Mouse (Mus musculus): ENCODE measurements around the gene Gm21954. TPM values are rescaled to one million over a fixed set of nuclear protein-coding genes. Genes with fewer than 3 reads are reported as not detected.
A peak's percentile ranks its signal among the peaks of the same experiment; 100 is the strongest.

The Gm21954 gene
- polyA plus RNA-seq, 1 experiment from 2014 or later = not detected

- no peaks in the 10 kb centered on the region for H3K9me3 ChIP-seq (ENCODE audit: control insufficient read depth, low read length)
- 0 out of 2 replicates have a peak, but pooled peaks cover 2% of the 10 kb centered on the region for H3K4me1 ChIP-seq (ENCODE audit: control insufficient read depth, insufficient read depth, low read length)
- peak overlapping the region; percentile 33; the same call in 1 of the 2 replicates for H3K27ac ChIP-seq (ENCODE audit: low read length)
- no peak overlapping the region for H3K4me3 ChIP-seq (ENCODE audit: low read length)
- H3K4me2 ChIP-seq (ENCODE audit: low read depth, low read length) = no peak overlapping the region
- peak; percentile 80 for ATAC-seq
- 55% methylated on average over 4 of the region's 4 CpGs for WGBS
- no peaks in the 10 kb centered on the region for H3K36me3 ChIP-seq (ENCODE audit: control insufficient read depth, insufficient read depth, low read length)
- H3K27me3 ChIP-seq (replicated peaks; ENCODE audit: control insufficient read depth, insufficient read depth, low read length) = no peaks in the 10 kb centered on the region
- no peak overlapping the region for H3K9ac ChIP-seq (ENCODE audit: low read depth, low read length)
Measured at GRCm38 (mm10) chr3:55495866-55496265, 23.9 kb upstream of the Gm21954 start.

DNA sequence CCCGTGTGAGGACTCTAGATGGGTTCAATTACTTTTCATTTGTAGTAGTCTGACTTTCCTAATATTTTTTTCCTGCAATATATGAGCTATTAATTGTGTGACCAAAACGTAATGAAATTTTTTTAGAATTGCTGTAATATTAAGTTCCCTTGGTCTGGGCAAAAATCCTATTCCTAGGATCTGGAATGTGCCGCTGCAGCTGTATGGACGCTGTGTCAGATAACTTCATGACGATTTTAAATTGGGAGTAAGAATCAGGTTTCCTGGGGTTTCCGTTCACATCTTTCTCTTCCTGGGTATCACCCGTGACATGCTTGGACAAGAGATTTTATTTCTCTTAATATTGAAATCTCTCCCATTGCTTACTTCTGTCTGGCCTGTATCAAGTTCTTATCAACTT is 23.2 kb upstream of the Gm21954 start:
- Histone ChIP-seq H3K27ac (ENCODE audit: low read length) (no peak overlapping the region), H3K9me3 (ENCODE audit: control insufficient read depth, low read length) (no peaks in the 10 kb centered on the region), H3K4me1 (ENCODE audit: control insufficient read depth, insufficient read depth, low read length) (0 out of 2 replicates have a peak, but pooled peaks cover 2% of the 10 kb centered on the region), H3K36me3 (ENCODE audit: control insufficient read depth, insufficient read depth, low read length) (no peaks in the 10 kb centered on the region), H3K4me3 (ENCODE audit: low read length) (no peak overlapping the region), H3K27me3 (replicated peaks; ENCODE audit: control insufficient read depth, insufficient read depth, low read length) (no peaks in the 10 kb centered on the region), H3K9ac (ENCODE audit: low read depth, low read length) (no peak overlapping the region), H3K4me2 (ENCODE audit: low read depth, low read length) (no peak overlapping the region)
- ATAC-seq = no peak
- 86% methylated on average over 7 of the region's 7 CpGs for WGBS

- 0 out of 2 replicates have a peak, but pooled peaks cover 2% of the 10 kb centered on the region for H3K4me1 ChIP-seq (ENCODE audit: control insufficient read depth, insufficient read depth, low read length)
- WGBS = 46% methylated on average over 4 of the region's 4 CpGs
Measured at GRCm38 (mm10) chr3:55494348-55494747, 22.3 kb upstream of the Gm21954 start.

DNA sequence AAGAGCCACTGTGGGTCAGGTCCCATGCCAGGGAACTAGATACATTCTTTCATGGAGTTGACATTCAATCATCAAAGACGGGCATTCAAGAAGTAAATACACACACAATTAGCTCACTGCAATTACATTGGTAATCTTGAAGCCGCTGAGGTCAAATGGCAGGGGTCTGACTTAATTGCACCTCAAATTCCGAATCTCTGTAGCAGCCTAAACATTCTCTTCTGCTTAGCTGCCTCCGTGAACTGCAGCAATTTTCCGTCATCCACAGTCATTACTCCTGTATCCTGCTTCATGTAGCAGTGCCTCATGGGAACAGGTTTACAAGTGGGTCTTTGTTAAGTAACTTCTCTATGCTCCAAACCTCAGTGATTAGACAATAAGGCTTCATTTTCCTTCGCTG is 20.0 kb upstream of the Gm21954 start:
- no peak overlapping the region for H3K27ac ChIP-seq (ENCODE audit: low read length)
- H3K4me1 ChIP-seq (ENCODE audit: control insufficient read depth, insufficient read depth, low read length) = 0 out of 2 replicates have a peak, but pooled peaks cover 2% of the 10 kb centered on the region
- no peak overlapping the region for H3K4me3 ChIP-seq (ENCODE audit: low read length)
- no peak overlapping the region for H3K9ac ChIP-seq (ENCODE audit: low read depth, low read length)
- no peaks in the 10 kb centered on the region for H3K27me3 ChIP-seq (replicated peaks; ENCODE audit: control insufficient read depth, insufficient read depth, low read length)
- no peak for ATAC-seq
- 29% methylated on average over 6 of the region's 6 CpGs for WGBS
- H3K36me3 ChIP-seq (ENCODE audit: control insufficient read depth, insufficient read depth, low read length) = no peaks in the 10 kb centered on the region
- no peak overlapping the region for H3K4me2 ChIP-seq (ENCODE audit: low read depth, low read length)
- no peaks in the 10 kb centered on the region for H3K9me3 ChIP-seq (ENCODE audit: control insufficient read depth, low read length)

More at GRCm38 (mm10) chr3:55494348-55494747, 22.3 kb upstream of the Gm21954 start:
- H3K4me2 ChIP-seq (ENCODE audit: low read depth, low read length) = no peak overlapping the region
- no peak overlapping the region for H3K27ac ChIP-seq (ENCODE audit: low read length)
- no peaks in the 10 kb centered on the region for H3K9me3 ChIP-seq (ENCODE audit: control insufficient read depth, low read length)
- no peaks in the 10 kb centered on the region for H3K36me3 ChIP-seq (ENCODE audit: control insufficient read depth, insufficient read depth, low read length)
- H3K4me3 ChIP-seq (ENCODE audit: low read length) = no peak overlapping the region
- no peak overlapping the region for H3K9ac ChIP-seq (ENCODE audit: low read depth, low read length)
- ATAC-seq = no peak
- H3K27me3 ChIP-seq (replicated peaks; ENCODE audit: control insufficient read depth, insufficient read depth, low read length) = no peaks in the 10 kb centered on the region

DNA sequence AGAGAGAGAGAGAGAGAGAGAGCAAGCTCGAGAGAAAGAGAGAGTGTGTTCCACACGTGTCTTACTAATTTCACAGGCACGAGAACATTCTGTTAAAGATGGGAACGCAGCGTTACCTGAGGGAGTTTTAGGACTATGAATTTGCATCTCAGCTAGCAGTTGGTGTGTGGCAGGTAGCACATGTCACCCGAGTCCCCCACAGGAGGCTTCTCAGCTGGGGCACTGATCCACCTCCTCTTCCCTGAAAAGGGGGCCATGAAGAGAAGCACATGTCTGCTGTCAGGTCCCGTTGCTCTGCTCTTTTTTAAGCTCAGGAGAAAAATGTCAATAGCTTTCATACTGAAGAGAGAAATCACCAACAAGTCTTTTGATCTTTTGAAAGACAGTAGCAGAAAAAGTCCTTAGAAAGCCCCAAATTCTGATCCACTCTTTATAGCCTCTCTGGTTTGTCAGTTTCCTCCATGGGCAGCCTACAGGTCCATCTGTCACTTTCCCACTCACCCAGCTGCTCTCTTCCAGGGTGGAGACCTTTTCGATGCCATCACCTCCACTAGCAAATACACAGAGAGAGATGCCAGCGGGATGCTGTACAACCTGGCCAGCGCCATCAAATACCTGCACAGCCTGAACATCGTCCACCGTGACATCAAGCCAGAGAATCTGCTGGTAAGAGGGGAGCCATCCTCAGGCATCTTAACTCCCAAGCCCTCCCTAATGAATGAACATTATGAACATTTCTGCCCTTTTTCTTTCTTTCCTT is 17.4 kb upstream of the Gm21954 start:
- H3K4me3 ChIP-seq (ENCODE audit: low read length) = no peak overlapping the region
- H3K9me3 ChIP-seq (ENCODE audit: control insufficient read depth, low read length) = no peaks in the 10 kb centered on the region
- no peak overlapping the region for H3K27ac ChIP-seq (ENCODE audit: low read length)
- H3K4me1 ChIP-seq (ENCODE audit: control insufficient read depth, insufficient read depth, low read length) = no peaks in the 10 kb centered on the region
- no peak overlapping the region for H3K9ac ChIP-seq (ENCODE audit: low read depth, low read length)
- no peak for ATAC-seq
- no peaks in the 10 kb centered on the region for H3K27me3 ChIP-seq (replicated peaks; ENCODE audit: control insufficient read depth, insufficient read depth, low read length)
- 70% methylated on average over 12 of the region's 12 CpGs for WGBS
- H3K4me2 ChIP-seq (ENCODE audit: low read depth, low read length) = no peak overlapping the region
- no peaks in the 10 kb centered on the region for H3K36me3 ChIP-seq (ENCODE audit: control insufficient read depth, insufficient read depth, low read length)

DNA sequence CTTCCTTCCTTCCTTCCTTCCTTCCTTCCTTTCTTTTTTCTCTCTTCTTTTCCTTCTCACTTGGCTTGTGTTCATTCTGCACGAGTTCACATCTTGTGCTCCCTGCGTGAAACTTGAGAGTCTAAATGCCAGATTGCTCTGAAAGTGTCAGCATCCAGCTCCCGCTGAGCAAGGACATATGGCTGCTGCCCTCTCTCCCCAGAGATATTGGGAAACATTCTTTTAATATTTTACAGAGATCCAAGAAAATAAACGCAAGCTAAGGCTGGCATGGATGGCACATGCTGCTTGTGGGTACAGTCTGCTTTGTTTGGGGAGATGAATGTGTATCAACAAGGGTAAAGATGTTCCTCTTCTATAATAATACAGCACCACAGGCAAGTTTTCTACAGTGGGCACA is 11.3 kb upstream of the Gm21954 start:
- no peak overlapping the region for H3K4me3 ChIP-seq (ENCODE audit: low read length)

GRCm38 (mm10) chr3:55481140-55481539 is 9.1 kb upstream of the Gm21954 start:
- no peaks in the 10 kb centered on the region for H3K4me1 ChIP-seq (ENCODE audit: control insufficient read depth, insufficient read depth, low read length)
- no peak for ATAC-seq
- H3K4me2 ChIP-seq (ENCODE audit: low read depth, low read length) = no peak overlapping the region
- WGBS = 63% methylated on average over 1 of the region's 1 CpGs
- H3K27ac ChIP-seq (ENCODE audit: low read length) = no peak overlapping the region
- H3K27me3 ChIP-seq (replicated peaks; ENCODE audit: control insufficient read depth, insufficient read depth, low read length) = no peaks in the 10 kb centered on the region
- H3K9ac ChIP-seq (ENCODE audit: low read depth, low read length) = no peak overlapping the region
- H3K9me3 ChIP-seq (ENCODE audit: control insufficient read depth, low read length) = no peaks in the 10 kb centered on the region
- no peak overlapping the region for H3K4me3 ChIP-seq (ENCODE audit: low read length)
- no peaks in the 10 kb centered on the region for H3K36me3 ChIP-seq (ENCODE audit: control insufficient read depth, insufficient read depth, low read length)

More for the DNA sequence above, 11.3 kb upstream of the Gm21954 start:
- Histone ChIP-seq H3K27ac (ENCODE audit: low read length) (no peak overlapping the region), H3K4me2 (ENCODE audit: low read depth, low read length) (no peak overlapping the region), H3K9ac (ENCODE audit: low read depth, low read length) (no peak overlapping the region), H3K9me3 (ENCODE audit: control insufficient read depth, low read length) (no peaks in the 10 kb centered on the region), H3K27me3 (replicated peaks; ENCODE audit: control insufficient read depth, insufficient read depth, low read length) (no peaks in the 10 kb centered on the region), H3K36me3 (ENCODE audit: control insufficient read depth, insufficient read depth, low read length) (no peaks in the 10 kb centered on the region), H3K4me1 (ENCODE audit: control insufficient read depth, insufficient read depth, low read length) (no peaks in the 10 kb centered on the region)
- ATAC-seq = no peak
- WGBS = 58% methylated on average over 4 of the region's 4 CpGs

DNA sequence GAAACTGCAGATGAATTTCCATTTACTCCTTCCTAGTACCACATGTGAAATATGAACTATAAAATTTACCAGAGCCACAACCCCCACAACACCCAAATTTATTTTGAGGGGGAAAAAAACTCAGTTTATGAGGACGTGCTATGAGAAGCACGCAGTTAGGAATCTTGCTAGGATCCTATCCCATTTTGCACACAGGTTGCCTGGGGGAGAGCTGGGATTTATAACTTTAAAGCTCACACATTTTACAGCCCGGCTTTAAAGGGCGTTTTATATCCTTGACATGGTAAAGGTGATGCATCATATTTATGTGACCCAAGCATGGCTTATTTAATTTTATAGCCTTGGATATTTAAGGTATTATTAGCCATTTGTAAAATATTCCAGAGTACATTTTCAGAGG is 7.3 kb upstream of the Gm21954 start:
- Histone ChIP-seq H3K9me3 (ENCODE audit: control insufficient read depth, low read length) (no peaks in the 10 kb centered on the region), H3K27me3 (replicated peaks; ENCODE audit: control insufficient read depth, insufficient read depth, low read length) (no peaks in the 10 kb centered on the region), H3K36me3 (ENCODE audit: control insufficient read depth, insufficient read depth, low read length) (no peaks in the 10 kb centered on the region), H3K4me1 (ENCODE audit: control insufficient read depth, insufficient read depth, low read length) (no peaks in the 10 kb centered on the region), H3K9ac (ENCODE audit: low read depth, low read length) (no peak overlapping the region), H3K4me2 (ENCODE audit: low read depth, low read length) (no peak overlapping the region), H3K4me3 (ENCODE audit: low read length) (no peak overlapping the region), H3K27ac (ENCODE audit: low read length) (no peak overlapping the region)
- WGBS = 66% methylated on average over 4 of the region's 4 CpGs
- no peak for ATAC-seq

GRCm38 (mm10) chr3:55476694-55477093 is 4.7 kb upstream of the Gm21954 start:
- no peaks in the 10 kb centered on the region for H3K27me3 ChIP-seq (replicated peaks; ENCODE audit: control insufficient read depth, insufficient read depth, low read length)
- WGBS = 91% methylated on average over 7 of the region's 7 CpGs

More at GRCm38 (mm10) chr3:55476694-55477093, 4.7 kb upstream of the Gm21954 start:
- H3K4me2 ChIP-seq (ENCODE audit: low read depth, low read length) = no peak overlapping the region
- no peaks in the 10 kb centered on the region for H3K36me3 ChIP-seq (ENCODE audit: control insufficient read depth, insufficient read depth, low read length)
- H3K4me3 ChIP-seq (ENCODE audit: low read length) = no peak overlapping the region
- no peak overlapping the region for H3K9ac ChIP-seq (ENCODE audit: low read depth, low read length)
- no peaks in the 10 kb centered on the region for H3K4me1 ChIP-seq (ENCODE audit: control insufficient read depth, insufficient read depth, low read length)
- no peaks in the 10 kb centered on the region for H3K9me3 ChIP-seq (ENCODE audit: control insufficient read depth, low read length)
- ATAC-seq = no peak
- no peak overlapping the region for H3K27ac ChIP-seq (ENCODE audit: low read length)
